ENCODE assay signal across 8 mouse cellular contexts in the genomic region with DNA sequence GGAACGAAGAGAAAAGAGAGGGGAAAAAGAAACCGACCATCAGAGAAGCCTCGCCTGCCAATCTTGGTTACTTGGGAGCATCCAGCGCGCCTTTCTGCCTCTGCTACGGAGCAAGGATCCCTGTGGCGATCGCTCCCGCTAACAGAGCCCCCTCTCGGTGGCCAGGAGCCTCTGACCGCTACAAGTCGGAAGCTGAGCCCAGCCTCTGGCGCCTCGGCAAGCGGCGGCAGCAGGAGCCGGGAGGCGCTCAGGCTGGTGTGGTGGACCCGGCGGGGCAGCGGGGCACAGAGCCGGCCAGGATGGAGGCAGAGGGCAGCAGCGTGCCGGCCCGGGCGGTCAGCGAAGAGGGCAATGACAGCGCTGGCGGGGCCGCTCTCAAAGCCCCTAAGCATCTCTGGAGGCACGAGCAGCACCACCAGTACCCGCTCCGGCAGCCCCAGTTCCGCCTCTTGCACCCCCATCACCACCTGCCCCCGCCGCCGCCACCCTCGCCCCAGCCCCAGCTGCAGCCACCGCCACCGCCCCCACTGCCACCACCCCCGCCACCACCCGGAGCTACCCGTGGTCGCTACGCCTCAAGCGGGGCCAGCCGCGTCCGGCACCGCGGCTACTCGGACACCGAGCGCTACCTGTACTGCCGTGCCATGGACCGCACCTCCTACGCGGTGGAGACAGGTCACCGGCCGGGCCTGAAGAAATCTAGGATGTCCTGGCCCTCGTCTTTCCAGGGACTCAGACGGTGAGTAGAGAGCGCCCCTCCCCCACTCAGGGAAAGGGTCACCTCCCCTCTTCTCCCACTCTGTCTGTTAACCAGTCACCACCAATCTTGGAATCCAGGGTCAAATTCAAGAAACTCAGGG.
A peak's percentile ranks its signal among the peaks of the same experiment; 100 is the strongest.
DNase-seq lines count a peak whose midpoint lies in the region; ATAC-seq and TF ChIP-seq lines count a peak whose summit lies in the region.

No protein-coding gene starts in this region.

- H3K36me3 ChIP-seq in liver, embryonic 13.5 days: no peaks in the 10 kb centered on the region

- DNase-seq in ovary, postnatal 14 days (ENCODE audit: low spot score): peak; percentile 18
- DNase-seq in ovary, adult 18-20 months (ENCODE audit: low spot score): no peak
- peak; percentile 33 to 71 for DNase-seq in cerebellum, postnatal 4 days (ENCODE audit: low spot score in 2 of 2)
- DNase-seq in gastrocnemius, postnatal 4 days (ENCODE audit: low spot score in 2 of 2): peak; percentile 34 to 46
- DNase-seq in kidney, postnatal 10 days: peak; percentile 73
- no peak for DNase-seq in liver, embryonic 13.5 days
- DNase-seq in spleen, postnatal 14 days (ENCODE audit: low spot score in 2 of 2): no peak

- TF ChIP-seq POLR2A in olfactory bulb, adult 2 months (IDR thresholded peaks at IDR 0.05; ENCODE audit: insufficient read depth, low read depth, low read length): no peak

- H3K4me3 ChIP-seq in liver, embryonic 13.5 days (replicated peaks): peak overlapping the region; percentile 40
- H3K4me3 ChIP-seq in olfactory bulb, adult 2 months (ENCODE audit: insufficient read depth, low read depth, low read length): peak overlapping the region; percentile 88

- under 1% methylated on average over 63 of the region's 63 CpGs for WGBS in liver, embryonic 13.5 days (ENCODE audit: insufficient replicate concordance)
- under 1% methylated on average over 57 of the region's 63 CpGs for WGBS in olfactory bulb, adult 2 months

- peak; percentile 33; the same call in 1 of the 2 replicates for TF ChIP-seq CTCF in olfactory bulb, adult 2 months (IDR thresholded peaks at IDR 0.05; ENCODE audit: insufficient read depth, low read depth, low read length)

- peaks cover 39% of the 10 kb centered on the region for H3K27me3 ChIP-seq in liver, embryonic 13.5 days

- peak overlapping the region; percentile 60 for H3K4me2 ChIP-seq in liver, embryonic 13.5 days

- no peak for ATAC-seq in liver, embryonic 13.5 days (ENCODE audit: low read depth)

- no peak overlapping the region for H3K9ac ChIP-seq in liver, embryonic 13.5 days

- no peaks in the 10 kb centered on the region for H3K4me1 ChIP-seq in liver, embryonic 13.5 days (replicated peaks)
- H3K4me1 ChIP-seq in olfactory bulb, adult 2 months (ENCODE audit: control insufficient read depth, insufficient read depth, low read length): peaks cover 10% of the 10 kb centered on the region; the same call in 1 of the 2 replicates

- H3K27ac ChIP-seq in liver, embryonic 13.5 days: no peak overlapping the region
- peak overlapping the region; percentile 56; the same call in 1 of the 2 replicates for H3K27ac ChIP-seq in olfactory bulb, adult 2 months (ENCODE audit: insufficient read depth, low read depth, low read length)

- H3K9me3 ChIP-seq in liver, embryonic 13.5 days (replicated peaks): no peaks in the 10 kb centered on the region

Comparison
In these comparisons a context has a peak if more than half of its experiments do, and no peak if none do; other contexts are left out.
1. DNase-seq: peak in ovary, postnatal 14 days (single experiment), cerebellum, postnatal 4 days (2 of 2), gastrocnemius, postnatal 4 days (2 of 2) and kidney, postnatal 10 days (single experiment); none in ovary, adult 18-20 months (single experiment), liver, embryonic 13.5 days (single experiment) and spleen, postnatal 14 days (0 of 2).